Mouse (Mus musculus): ENCODE data around the gene Gigyf2.

The Gigyf2 gene

GRCm38 (mm10) chr1:87326742-87327163 lies at the start of gene Gigyf2:
TSS of gene Gigyf2 (plus strand) at chr1:87326998.
- CTCF ChIA-PET, result no interaction called here

GRCm38 (mm10) chr1:87280281-87280680 lies 46.5 kb upstream of the Gigyf2 start:
- CTCF ChIA-PET, result interaction anchor here (0.6 kb wide), 1 partner anchor 20 kb away, joined by 3 read pairs; no protein-coding TSS in a partner anchor

DNA sequence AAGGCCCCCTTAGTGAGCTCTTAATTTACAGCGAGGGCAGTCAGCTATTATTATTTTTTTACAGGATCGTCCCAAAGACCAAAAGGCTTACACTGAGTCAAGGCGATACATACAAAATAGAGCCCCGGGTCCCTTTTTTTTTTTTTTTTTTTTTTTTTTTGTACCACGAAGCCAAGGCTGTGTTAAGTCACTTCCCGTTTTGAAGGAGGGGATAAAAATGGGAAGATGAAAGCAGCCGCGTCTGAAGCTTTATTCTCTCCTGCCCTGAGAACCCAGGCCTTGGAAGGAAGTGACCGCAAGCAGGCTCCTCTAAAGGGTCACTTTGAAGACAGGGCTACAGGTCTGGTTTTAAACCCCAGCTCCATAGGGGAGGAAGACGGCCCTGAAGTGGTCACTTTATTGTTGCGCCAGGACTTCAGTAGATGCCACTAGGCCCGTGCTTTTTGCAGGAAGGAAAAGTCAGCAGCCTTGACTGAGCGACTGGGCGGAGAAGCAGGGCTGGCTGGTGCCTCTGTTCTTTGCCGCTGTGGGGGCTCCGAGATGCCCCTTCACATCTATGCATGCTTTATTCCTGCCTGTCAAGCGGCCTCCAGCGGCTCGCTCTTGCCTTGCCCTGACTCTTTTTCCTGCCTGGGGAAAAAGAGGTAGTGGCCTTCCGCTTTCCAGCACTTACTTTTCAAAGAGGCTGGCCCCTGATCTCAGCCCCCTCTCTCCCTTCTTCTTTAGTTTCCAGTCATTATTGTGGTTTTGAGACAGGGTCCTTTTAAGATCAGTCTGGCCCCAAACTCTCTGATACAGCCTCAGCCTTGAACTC lies 45.0 kb upstream of the Gigyf2 start:
- CTCF ChIA-PET, result no interaction called here

DNA sequence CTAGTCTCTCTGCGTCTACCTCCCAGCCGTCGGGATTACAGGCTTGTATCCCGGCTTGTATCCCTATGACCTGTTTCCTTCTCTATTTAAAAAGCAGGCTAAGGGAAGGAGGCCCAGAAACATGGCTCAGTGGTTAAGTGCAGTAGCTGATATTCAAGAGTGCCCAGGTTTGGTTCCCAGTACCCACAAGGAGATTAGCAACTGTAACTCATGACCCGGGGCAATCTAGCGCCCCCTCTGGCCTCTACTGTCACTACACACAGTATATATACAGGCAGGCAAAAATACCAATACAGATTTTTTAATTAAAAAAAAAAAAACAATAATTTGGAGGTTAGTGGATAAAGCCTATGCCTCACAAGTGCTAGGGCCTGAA lies 44.4 kb upstream of the Gigyf2 start:
- CTCF ChIA-PET, result no interaction called here

DNA sequence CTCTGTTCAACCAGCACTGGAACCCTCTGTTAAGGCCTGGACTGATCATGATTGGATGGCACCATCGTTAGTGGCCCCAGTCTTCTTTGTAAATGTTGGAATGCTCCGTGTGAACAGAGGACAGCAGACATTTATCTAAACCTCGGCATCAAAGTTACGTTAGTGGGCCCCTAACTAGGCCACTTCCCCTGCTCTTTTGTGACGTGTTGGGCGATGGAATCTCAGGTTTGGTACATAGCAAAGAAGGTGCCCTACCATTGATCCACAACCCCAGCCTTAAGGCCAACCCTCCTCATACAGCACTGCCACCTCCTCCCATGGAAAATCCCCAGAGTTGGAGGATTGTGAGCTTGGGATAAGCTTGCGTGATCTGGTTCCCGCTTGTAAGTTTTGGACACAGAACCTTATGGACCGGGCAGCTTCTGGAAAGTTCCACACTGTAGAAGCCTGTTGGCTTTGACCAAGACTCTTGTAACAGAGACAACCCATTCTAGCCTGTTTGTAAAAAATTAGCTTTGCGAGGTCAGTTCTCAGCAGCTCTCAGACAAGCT lies 43.3 kb upstream of the Gigyf2 start:
- CTCF ChIA-PET, result no interaction called here

GRCm38 (mm10) chr1:87287105-87287504 lies 39.7 kb upstream of the Gigyf2 start:
- CTCF ChIA-PET, result no interaction called here

DNA sequence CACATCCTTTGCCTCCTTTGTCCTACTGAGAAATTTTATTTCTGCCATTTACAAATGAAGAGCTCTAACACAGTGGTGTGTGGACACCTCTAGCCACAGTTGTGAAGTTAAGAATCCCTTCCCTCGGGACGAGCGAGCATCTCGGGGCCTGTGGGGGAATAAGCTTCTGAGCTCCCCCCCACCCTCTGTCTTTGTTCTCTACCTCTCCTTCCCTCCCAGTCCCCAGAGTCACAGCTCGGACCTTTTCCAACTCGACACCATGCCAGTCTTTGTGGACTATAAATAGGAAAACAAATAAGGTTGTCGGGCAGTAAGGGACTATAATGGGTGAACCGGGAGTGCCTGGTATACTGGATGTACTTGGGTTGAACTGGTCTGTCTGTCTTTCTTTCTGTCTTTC lies 35.4 kb upstream of the Gigyf2 start:
- CTCF ChIA-PET, result no interaction called here

DNA sequence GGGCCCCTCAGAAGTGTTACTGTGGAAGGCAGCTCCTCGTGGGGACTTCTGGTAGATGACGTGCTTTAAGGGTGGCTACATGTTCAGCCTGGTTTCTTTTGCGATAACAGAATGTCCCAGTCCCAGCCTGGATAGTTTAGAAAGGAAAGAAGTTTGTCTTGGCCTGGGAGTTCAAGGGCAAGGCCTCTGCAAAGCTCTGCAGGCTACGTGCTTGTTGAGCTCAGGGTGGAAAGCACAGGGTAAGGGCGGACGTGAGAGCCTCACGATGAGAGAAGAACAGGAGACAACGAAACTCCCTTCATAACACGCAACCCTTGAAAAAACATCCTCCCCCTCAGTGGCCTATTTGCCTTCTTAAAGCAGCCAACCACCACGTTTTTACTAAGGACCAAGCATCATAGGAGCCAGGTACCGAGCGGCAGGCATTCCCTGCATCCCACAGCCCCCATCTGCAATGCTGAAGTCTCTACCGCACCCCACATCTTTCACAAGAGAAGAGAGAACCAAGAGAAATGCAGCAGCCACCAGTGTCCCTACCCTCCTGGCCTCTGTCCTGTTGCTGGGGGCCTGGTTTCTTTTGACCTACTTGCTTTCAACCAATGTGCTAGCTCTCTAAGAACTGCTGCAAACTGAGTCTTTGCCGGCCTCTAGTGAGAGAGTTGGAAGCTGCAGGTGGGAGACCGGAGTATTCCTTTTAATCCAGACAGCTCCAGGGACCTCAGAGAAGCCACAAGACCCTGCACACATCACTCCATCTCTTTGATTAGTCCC lies 34.2 kb upstream of the Gigyf2 start:
- CTCF ChIA-PET, result no interaction called here

- CTCF ChIA-PET, result no interaction called here
Observed at GRCm38 (mm10) chr1:87294063-87294710, 32.6 kb upstream of the Gigyf2 start.

GRCm38 (mm10) chr1:87294951-87295350 lies 31.8 kb upstream of the Gigyf2 start:
- CTCF ChIA-PET, result no interaction called here

GRCm38 (mm10) chr1:87297346-87297925 lies 29.4 kb upstream of the Gigyf2 start:
- CTCF ChIA-PET, result no interaction called here

GRCm38 (mm10) chr1:87300360-87301286 lies 26.2 kb upstream of the Gigyf2 start:
- CTCF ChIA-PET, result no interaction called here

- CTCF ChIA-PET, result interaction anchor here (0.6 kb wide), 1 partner anchor 648 kb away, joined by 14 read pairs; no protein-coding TSS in a partner anchor
Observed at GRCm38 (mm10) chr1:87301971-87302370, 24.8 kb upstream of the Gigyf2 start.

DNA sequence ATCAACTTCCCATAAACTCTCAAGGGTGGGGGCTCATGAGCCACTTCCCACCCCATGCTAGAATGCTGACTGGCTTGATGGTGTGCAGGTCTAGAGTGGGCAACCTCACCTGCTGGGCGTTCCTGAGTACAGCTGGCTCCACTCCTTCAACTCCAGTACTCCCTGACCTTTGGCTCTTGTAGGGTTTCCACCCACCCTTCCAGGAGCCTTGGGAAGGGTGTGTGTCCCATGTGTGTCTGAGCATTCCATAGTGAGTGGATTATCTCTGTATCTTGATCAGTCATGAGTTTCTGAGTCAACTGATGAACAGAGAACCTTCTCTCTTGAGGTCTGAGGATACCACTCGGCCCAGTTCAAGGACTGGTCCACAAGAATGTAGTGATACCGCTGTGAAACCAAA lies 17.8 kb upstream of the Gigyf2 start:
- CTCF ChIA-PET, result no interaction called here

GRCm38 (mm10) chr1:87309621-87310020 lies 17.2 kb upstream of the Gigyf2 start:
- CTCF ChIA-PET, result no interaction called here

DNA sequence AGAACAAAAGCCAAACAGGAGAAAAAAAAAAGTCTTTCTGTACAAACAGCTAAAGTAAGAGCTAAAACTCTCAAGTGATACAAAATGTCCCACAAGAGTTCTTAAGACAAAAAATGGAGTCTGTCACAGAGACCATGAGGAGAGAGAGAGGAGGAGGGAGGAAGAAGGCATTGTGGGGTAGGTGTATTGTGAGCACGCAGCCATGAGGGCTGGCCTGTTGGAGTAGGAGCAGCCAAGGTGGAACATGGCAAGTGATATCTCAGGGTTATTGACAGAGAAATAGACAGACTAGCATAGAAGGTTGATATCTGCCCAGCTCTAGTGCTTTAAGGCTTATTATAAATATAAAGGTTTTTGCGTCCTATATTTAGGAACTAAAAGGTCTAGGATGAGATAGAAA lies 14.1 kb upstream of the Gigyf2 start:
- CTCF ChIA-PET, result no interaction called here

- CTCF ChIA-PET, result no interaction called here
Observed at GRCm38 (mm10) chr1:87313116-87313515, 13.7 kb upstream of the Gigyf2 start.

DNA sequence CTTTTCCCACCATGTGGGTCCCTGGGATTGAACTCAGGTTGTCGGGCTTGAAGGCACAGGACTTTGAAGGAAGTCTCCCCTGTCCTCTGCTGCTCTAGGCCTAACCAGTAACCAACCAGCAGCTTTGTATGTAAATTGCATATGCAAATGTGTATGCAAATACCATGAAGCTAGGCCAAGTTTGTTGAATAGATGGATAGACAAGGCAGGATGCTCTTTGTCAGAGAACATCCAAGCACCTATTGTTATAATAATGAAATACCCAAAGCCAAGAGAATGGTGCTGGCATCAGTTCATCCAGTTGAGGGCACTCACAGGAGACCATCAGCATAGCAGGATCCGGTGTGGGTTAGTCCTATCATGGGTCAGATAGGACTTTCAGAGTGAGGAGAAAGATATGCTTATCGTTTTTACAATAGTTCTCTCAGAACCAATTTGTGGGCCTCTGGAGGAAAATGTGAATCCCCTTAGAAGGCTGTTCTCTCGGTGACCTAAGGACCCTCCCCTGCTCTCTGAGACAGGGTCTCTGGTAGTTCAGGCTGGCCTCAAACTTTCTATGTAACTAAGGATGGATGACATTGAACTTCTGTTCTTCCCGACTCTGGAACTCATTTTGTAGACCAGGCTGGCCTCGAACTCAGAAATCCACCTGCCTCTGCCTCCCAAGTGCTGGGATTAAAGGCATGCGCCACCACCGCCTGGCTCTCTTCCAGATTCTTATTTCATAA lies 12.8 kb upstream of the Gigyf2 start:
- CTCF ChIA-PET, result no interaction called here

- CTCF ChIA-PET, result interaction anchor here (0.6 kb wide), 1 partner anchor 21 kb away, joined by 4 read pairs; no protein-coding TSS in a partner anchor
Observed at GRCm38 (mm10) chr1:87315431-87315830, 11.4 kb upstream of the Gigyf2 start.

- CTCF ChIA-PET, result no interaction called here
Observed at GRCm38 (mm10) chr1:87315894-87316293, 10.9 kb upstream of the Gigyf2 start.

All from spleen, embryonic (tissue).